Mouse (Mus musculus) left cerebral cortex, adult 8-10 months (tissue): ENCODE measurements around the gene Crx. TPM values are rescaled to one million over a fixed set of nuclear protein-coding genes. Genes with fewer than 3 reads are reported as not detected.

ENCODE experiments used
- DNase-seq, 2 experiments: peaks; one replicate each; pipeline ENCODE4 v3.0.0; 2022; ENCODE audit warnings: low spot score in 2 of 2
- total RNA-seq, 4 experiments: library from RNA; stranded (reverse); gene quantifications; 2 replicates each; pipeline ENCODE4 v1.2.4; 2022

The Crx gene
- total RNA-seq, 4 experiments from 2014 or later, result not detected

DNA sequence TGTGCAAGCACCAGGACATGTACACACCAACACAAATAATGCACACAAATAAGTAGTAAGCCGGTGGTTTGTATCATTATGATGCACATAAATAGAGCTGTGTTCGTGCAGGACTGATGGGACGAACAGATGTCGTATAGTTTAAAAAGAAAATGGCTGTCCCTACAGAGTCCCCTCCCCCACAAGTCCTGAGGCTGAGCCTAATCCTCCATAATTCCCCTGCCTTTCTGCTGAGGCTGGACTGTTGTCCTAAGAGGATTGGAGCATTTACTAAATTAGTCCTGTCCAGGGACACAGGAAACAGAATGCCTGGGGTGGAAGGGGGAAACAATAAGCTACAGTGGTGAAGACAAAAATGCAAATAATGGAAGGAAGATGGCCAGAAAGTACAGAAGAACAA lies 15.7 kb downstream of the Crx start:
- DNase-seq, result no peak

DNA sequence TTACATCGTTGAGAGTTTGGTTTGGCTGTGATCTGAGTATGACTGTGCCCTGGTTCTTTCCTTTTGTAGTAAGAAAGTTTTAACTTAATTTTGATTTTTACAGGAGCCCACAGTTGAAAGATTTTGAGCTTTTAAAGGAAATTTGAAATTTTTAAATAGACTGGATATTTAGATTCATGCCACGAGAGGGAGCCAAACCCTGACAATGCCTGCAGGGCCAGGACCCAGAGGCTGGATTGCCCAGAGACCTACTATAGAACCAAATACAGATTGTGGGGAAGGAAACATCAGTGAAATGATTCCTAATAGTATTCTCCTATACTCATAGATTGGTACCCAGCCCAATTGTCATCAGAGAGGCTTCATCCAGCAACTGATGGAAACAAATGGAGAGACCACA lies 20.1 kb downstream of the Crx start:
- DNase-seq, result no peak

DNA sequence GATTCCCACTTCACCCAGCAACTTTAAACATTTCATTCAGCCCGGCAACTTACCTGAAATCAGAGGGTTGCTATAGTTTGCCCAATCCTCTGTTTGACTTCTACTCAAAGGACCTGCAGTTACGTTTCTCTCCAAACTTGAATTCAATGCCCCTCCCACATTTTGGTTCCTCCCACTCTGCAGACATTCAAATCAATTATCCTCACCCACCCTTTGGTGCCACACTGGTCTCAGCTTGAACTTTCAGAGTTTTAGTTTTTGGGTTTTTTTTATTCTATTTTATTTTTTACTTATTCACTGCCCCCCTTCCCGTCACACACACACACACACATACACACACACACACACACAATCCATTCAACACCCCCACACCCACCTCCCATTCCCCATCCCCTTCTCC lies 40.2 kb downstream of the Crx start, which contains the start of gene Obox6:
Gene Obox6, minus strand, starts transcription at position 101 of the 400 bp plus-strand sequence.
- DNase-seq, result no peak

Other genes with a start within 250 kb of the Crx start
- not detected for gene Obox3, start 240.1 kb downstream of the Crx start, total RNA-seq
- not detected for gene Obox5, start 129.8 kb downstream of the Crx start, total RNA-seq
- not detected for gene Obox6, start 40.3 kb downstream of the Crx start, total RNA-seq
- under 1 TPM in 2 of 4 experiments, not detected in 2; 0.21 to 0.44 TPM for gene Crxos, start 2.6 kb upstream of the Crx start, total RNA-seq
- gene Selenow, start 42.4 kb upstream of the Crx start, total RNA-seq, result 1,000 to 10,000 TPM in 3 of 4 experiments, 100 to 1,000 TPM in 1; 989 to 1,128 (median 1,052) TPM
- gene Nop53, start 66.1 kb upstream of the Crx start, total RNA-seq, result 100 to 1,000 TPM; 114 to 149 (median 128) TPM
- 1 to 10 TPM; 4.6 to 5.9 (median 5.2) TPM for gene Ehd2, start 87.6 kb upstream of the Crx start, total RNA-seq
- gene Bicra, start 168.0 kb upstream of the Crx start, total RNA-seq, result 10 to 100 TPM; 10.2 to 15.0 (median 13.0) TPM
- gene Zfp541, start 181.8 kb upstream of the Crx start, total RNA-seq, result under 1 TPM; 0.59 to 0.81 (median 0.68) TPM
- gene Napa, start 218.5 kb upstream of the Crx start, total RNA-seq, result 100 to 1,000 TPM; 256 to 282 (median 272) TPM
- gene Kptn, start 239.9 kb upstream of the Crx start, total RNA-seq, result 10 to 100 TPM; 41.8 to 46.6 (median 42.4) TPM
- gene Slc8a2, start 249.9 kb upstream of the Crx start, total RNA-seq, result 100 to 1,000 TPM; 210 to 222 (median 213) TPM